Mouse (Mus musculus): ENCODE measurements around the gene Poglut1. TPM values are rescaled to one million over a fixed set of nuclear protein-coding genes. Genes with fewer than 3 reads are reported as not detected.

The Poglut1 gene
- polyA plus RNA-seq, 1 experiment: 6.5 TPM

DNA sequence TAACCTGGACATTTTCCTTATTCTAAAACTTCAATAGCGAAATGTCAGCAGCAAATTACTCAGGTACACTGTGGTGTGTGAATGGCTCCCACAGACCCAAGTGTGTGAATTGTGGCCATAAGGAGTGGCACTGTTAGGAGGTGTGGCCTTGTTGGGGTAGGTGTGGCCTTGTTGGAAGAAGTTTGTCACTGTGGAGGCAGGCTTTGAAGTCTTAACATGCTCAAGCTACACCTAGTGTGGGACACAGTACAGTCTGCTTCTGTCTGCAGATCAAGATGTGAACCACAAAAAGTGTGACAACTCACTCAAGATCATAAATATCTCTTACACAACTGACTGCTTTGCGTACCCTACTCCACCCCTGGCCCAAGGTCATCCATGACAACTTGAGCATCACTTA lies 39.2 kb downstream of the Poglut1 start:
- Histone ChIP-seq H3K36me3 (ENCODE audit: control insufficient read depth, insufficient read depth, low read length) (peaks cover 43% of the 10 kb centered on the region), H3K27me3 (ENCODE audit: control insufficient read depth, insufficient read depth, low read length) (no peaks in the 10 kb centered on the region), H3K27ac (ENCODE audit: insufficient read depth, low read depth, low read length) (no peak overlapping the region), H3K4me3 (ENCODE audit: low read depth, low read length) (no peak overlapping the region), H3K4me1 (ENCODE audit: control insufficient read depth, insufficient read depth, insufficient read length, low read length) (no peaks in the 10 kb centered on the region)
- WGBS: 97% methylated on average over 2 of the region's 2 CpGs
- TF ChIP-seq CTCF (IDR thresholded peaks at IDR 0.05; ENCODE audit: extremely low read depth, insufficient read length, insufficient replicate concordance, low read depth, low read length): no peak
- no peak for TF ChIP-seq POLR2A (IDR thresholded peaks at IDR 0.05; ENCODE audit: low read depth, low read length)

- peaks cover 2% of the 10 kb centered on the region for H3K4me1 ChIP-seq (ENCODE audit: control insufficient read depth, insufficient read depth, insufficient read length, low read length)
- 70% methylated on average over 4 of the region's 4 CpGs for WGBS
- peak; percentile 75; the same call in 1 of the 2 replicates for TF ChIP-seq CTCF (IDR thresholded peaks at IDR 0.05; ENCODE audit: extremely low read depth, insufficient read length, insufficient replicate concordance, low read depth, low read length)
- no peak for TF ChIP-seq POLR2A (IDR thresholded peaks at IDR 0.05; ENCODE audit: low read depth, low read length)
Observed at GRCm38 (mm10) chr16:38506041-38506634, 43.9 kb downstream of the Poglut1 start.

GRCm38 (mm10) chr16:38503528-38503927 lies 46.5 kb downstream of the Poglut1 start:
- Histone ChIP-seq H3K27ac (ENCODE audit: insufficient read depth, low read depth, low read length) (no peak overlapping the region), H3K4me1 (ENCODE audit: control insufficient read depth, insufficient read depth, insufficient read length, low read length) (peaks cover 2% of the 10 kb centered on the region), H3K27me3 (ENCODE audit: control insufficient read depth, insufficient read depth, low read length) (no peaks in the 10 kb centered on the region), H3K36me3 (ENCODE audit: control insufficient read depth, insufficient read depth, low read length) (peaks cover 55% of the 10 kb centered on the region), H3K4me3 (ENCODE audit: low read depth, low read length) (no peak overlapping the region)
- TF ChIP-seq POLR2A (IDR thresholded peaks at IDR 0.05; ENCODE audit: low read depth, low read length) (no peak), CTCF (IDR thresholded peaks at IDR 0.05; ENCODE audit: extremely low read depth, insufficient read length, insufficient replicate concordance, low read depth, low read length) (no peak)
- WGBS: 67% methylated on average over 4 of the region's 4 CpGs

More at GRCm38 (mm10) chr16:38506041-38506634, 43.9 kb downstream of the Poglut1 start:
- Histone ChIP-seq H3K36me3 (ENCODE audit: control insufficient read depth, insufficient read depth, low read length) (peaks cover 48% of the 10 kb centered on the region), H3K27me3 (ENCODE audit: control insufficient read depth, insufficient read depth, low read length) (no peaks in the 10 kb centered on the region), H3K27ac (ENCODE audit: insufficient read depth, low read depth, low read length) (no peak overlapping the region), H3K4me3 (ENCODE audit: low read depth, low read length) (no peak overlapping the region)

- Histone ChIP-seq H3K4me3 (ENCODE audit: low read depth, low read length) (no peak overlapping the region), H3K4me1 (ENCODE audit: control insufficient read depth, insufficient read depth, insufficient read length, low read length) (peaks cover 2% of the 10 kb centered on the region), H3K36me3 (ENCODE audit: control insufficient read depth, insufficient read depth, low read length) (peaks cover 53% of the 10 kb centered on the region), H3K27ac (ENCODE audit: insufficient read depth, low read depth, low read length) (no peak overlapping the region), H3K27me3 (ENCODE audit: control insufficient read depth, insufficient read depth, low read length) (no peaks in the 10 kb centered on the region)
- TF ChIP-seq CTCF (IDR thresholded peaks at IDR 0.05; ENCODE audit: extremely low read depth, insufficient read length, insufficient replicate concordance, low read depth, low read length): no peak
- 73% methylated on average over 10 of the region's 10 CpGs for WGBS
Observed at GRCm38 (mm10) chr16:38502469-38502868, 47.6 kb downstream of the Poglut1 start.

DNA sequence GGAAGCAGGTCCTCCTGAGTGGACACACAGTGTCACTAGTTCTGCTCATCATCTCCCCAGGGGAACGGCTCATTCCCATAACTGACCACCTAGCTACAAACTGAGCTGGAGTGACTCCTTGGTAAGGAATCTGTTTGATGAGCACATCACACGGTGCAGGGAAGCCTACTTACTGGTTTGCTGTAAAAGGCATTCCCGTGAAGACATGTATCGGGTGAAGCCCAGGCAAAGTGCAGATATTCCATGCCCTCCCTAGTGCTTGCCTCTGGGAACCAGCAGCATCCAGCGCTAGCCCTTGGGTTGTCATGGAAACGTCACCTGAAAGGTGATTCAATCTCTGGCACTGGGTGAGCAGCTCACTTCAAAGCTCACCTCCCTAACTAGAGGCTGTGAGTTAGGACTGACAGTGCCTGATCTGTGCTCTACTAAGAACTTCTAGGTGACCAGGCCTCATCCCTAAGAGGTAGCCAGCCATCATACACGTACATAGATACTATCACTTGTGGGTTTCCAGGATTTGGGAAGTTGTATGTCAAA lies 53.4 kb downstream of the Poglut1 start:
- Histone ChIP-seq H3K4me1 (ENCODE audit: control insufficient read depth, insufficient read depth, insufficient read length, low read length) (no peaks in the 10 kb centered on the region), H3K27ac (ENCODE audit: insufficient read depth, low read depth, low read length) (no peak overlapping the region), H3K27me3 (ENCODE audit: control insufficient read depth, insufficient read depth, low read length) (no peaks in the 10 kb centered on the region), H3K36me3 (ENCODE audit: control insufficient read depth, insufficient read depth, low read length) (peaks cover 24% of the 10 kb centered on the region), H3K4me3 (ENCODE audit: low read depth, low read length) (no peak overlapping the region)
- TF ChIP-seq CTCF (IDR thresholded peaks at IDR 0.05; ENCODE audit: extremely low read depth, insufficient read length, insufficient replicate concordance, low read depth, low read length) (no peak), POLR2A (IDR thresholded peaks at IDR 0.05; ENCODE audit: low read depth, low read length) (no peak)
- WGBS: 88% methylated on average over 7 of the region's 7 CpGs

GRCm38 (mm10) chr16:38493890-38494289 lies 56.2 kb downstream of the Poglut1 start:
- Histone ChIP-seq H3K36me3 (ENCODE audit: control insufficient read depth, insufficient read depth, low read length) (peaks cover 11% of the 10 kb centered on the region), H3K4me3 (ENCODE audit: low read depth, low read length) (no peak overlapping the region), H3K27ac (ENCODE audit: insufficient read depth, low read depth, low read length) (no peak overlapping the region), H3K27me3 (ENCODE audit: control insufficient read depth, insufficient read depth, low read length) (no peaks in the 10 kb centered on the region), H3K4me1 (ENCODE audit: control insufficient read depth, insufficient read depth, insufficient read length, low read length) (no peaks in the 10 kb centered on the region)
- 77% methylated on average over 10 of the region's 10 CpGs for WGBS
- TF ChIP-seq CTCF (IDR thresholded peaks at IDR 0.05; ENCODE audit: extremely low read depth, insufficient read length, insufficient replicate concordance, low read depth, low read length) (no peak), POLR2A (IDR thresholded peaks at IDR 0.05; ENCODE audit: low read depth, low read length) (no peak)

- Histone ChIP-seq H3K4me3 (ENCODE audit: low read depth, low read length) (no peak overlapping the region), H3K4me1 (ENCODE audit: control insufficient read depth, insufficient read depth, insufficient read length, low read length) (no peaks in the 10 kb centered on the region), H3K27ac (ENCODE audit: insufficient read depth, low read depth, low read length) (no peak overlapping the region), H3K36me3 (ENCODE audit: control insufficient read depth, insufficient read depth, low read length) (0 out of 2 replicates have a peak, but pooled peaks cover 2% of the 10 kb centered on the region), H3K27me3 (ENCODE audit: control insufficient read depth, insufficient read depth, low read length) (no peaks in the 10 kb centered on the region)
- WGBS: 78% methylated on average over 3 of the region's 3 CpGs
- TF ChIP-seq POLR2A (IDR thresholded peaks at IDR 0.05; ENCODE audit: low read depth, low read length): no peak
- no peak for TF ChIP-seq CTCF (IDR thresholded peaks at IDR 0.05; ENCODE audit: extremely low read depth, insufficient read length, insufficient replicate concordance, low read depth, low read length)
Observed at GRCm38 (mm10) chr16:38492551-38492950, 57.5 kb downstream of the Poglut1 start.
